Mouse (Mus musculus) large intestine, adult 2 months (tissue): ENCODE measurements around the gene Gramd1a. TPM values are rescaled to one million over a fixed set of nuclear protein-coding genes. Genes with fewer than 3 reads are reported as not detected.

ENCODE experiments used
- polyA plus RNA-seq: library from polyadenylated mRNA; depleted of rRNA; stranded (reverse); fragments of >200 nt; gene quantifications from 2 replicates; pipeline ENCODE4 v1.2.3, GENCODE M21; 2012; rRNA removed

Gene Gramd1a
- polyA plus RNA-seq, 1 experiment, result 45.0 TPM

Other genes starting within 250 kb of the Gramd1a start
- gene Mag, start 241.0 kb downstream of the Gramd1a start, polyA plus RNA-seq, result 0.51 and 1.2 TPM in 2 replicates
- gene Hamp2, start 231.2 kb downstream of the Gramd1a start, polyA plus RNA-seq, result 0.61 and 0.71 TPM in 2 replicates
- gene Hamp, start 211.9 kb downstream of the Gramd1a start, polyA plus RNA-seq, result 1.7 and 3.2 TPM in 2 replicates
- gene Usf2, start 199.1 kb downstream of the Gramd1a start, polyA plus RNA-seq, result 55.1 and 74.9 TPM in 2 replicates
- 392 and 435 TPM in 2 replicates for gene Lsr, start 182.4 kb downstream of the Gramd1a start, polyA plus RNA-seq
- 12.1 and 13.5 TPM in 2 replicates for gene Fam187b, start 182.1 kb downstream of the Gramd1a start, polyA plus RNA-seq
- 49.2 and 54.5 TPM in 2 replicates for gene Fxyd5, start 113.4 kb downstream of the Gramd1a start, polyA plus RNA-seq
- 2.6 and 4.2 TPM in 2 replicates for gene Fxyd7, start 104.4 kb downstream of the Gramd1a start, polyA plus RNA-seq
- gene Fxyd1, start 98.7 kb downstream of the Gramd1a start, polyA plus RNA-seq, result 80.0 and 106 TPM in 2 replicates
- 2.9 and 3.5 TPM in 2 replicates for gene Lgi4, start 96.6 kb downstream of the Gramd1a start, polyA plus RNA-seq
- 46.5 and 63.0 TPM in 2 replicates for gene Fxyd3, start 79.2 kb downstream of the Gramd1a start, polyA plus RNA-seq
- gene Hpn, start 40.6 kb downstream of the Gramd1a start, polyA plus RNA-seq, result 3.8 and 4.1 TPM in 2 replicates
- gene Scn1b, start 28.9 kb downstream of the Gramd1a start, polyA plus RNA-seq, result 14.0 and 15.5 TPM in 2 replicates
- not detected in 2 replicates for gene Scgb2b2, start 134.6 kb upstream of the Gramd1a start, polyA plus RNA-seq
- not detected in 2 replicates for gene Scgb1b2, start 135.9 kb upstream of the Gramd1a start, polyA plus RNA-seq
- not detected in 2 replicates for gene Scgb2b3, start 206.2 kb upstream of the Gramd1a start, polyA plus RNA-seq
- not detected in 2 replicates for gene Scgb1b3, start 219.7 kb upstream of the Gramd1a start, polyA plus RNA-seq